Mouse (Mus musculus) fat pad, adult 2 months (tissue): ENCODE measurements around the gene M1ap.

Experiments
- DNase-seq: peaks from one replicate; pipeline ENCODE4 v3.0.0-alpha.2; 2011; ENCODE audit warnings: low read depth, low spot score; ENCODE audit errors: extremely low read depth

M1ap gene

GRCm38 (mm10) chr6:83033249-83034185 lies 86.8 kb downstream of the M1ap start, which contains the start of the genes Dok1 and Loxl3:
Gene Dok1, minus strand, starts transcription at chr6:83033471.
Gene Loxl3, plus strand, starts transcription at chr6:83034173.
- no peak for DNase-seq

- no peak for DNase-seq
Measured at GRCm38 (mm10) chr6:83034463-83035055, 87.9 kb downstream of the M1ap start.

GRCm38 (mm10) chr6:83037188-83037587 lies 90.5 kb downstream of the M1ap start:
- no peak for DNase-seq

GRCm38 (mm10) chr6:83038496-83039012 lies 91.9 kb downstream of the M1ap start:
- no peak for DNase-seq

GRCm38 (mm10) chr6:83040601-83041000 lies 93.9 kb downstream of the M1ap start:
- no peak for DNase-seq

- DNase-seq: no peak
Measured at GRCm38 (mm10) chr6:83043561-83043960, 96.9 kb downstream of the M1ap start.

- DNase-seq: no peak
Measured at GRCm38 (mm10) chr6:83043993-83044392, 97.3 kb downstream of the M1ap start.

GRCm38 (mm10) chr6:83044742-83045141 lies 98.0 kb downstream of the M1ap start:
- no peak for DNase-seq

GRCm38 (mm10) chr6:83049367-83049766 lies 102.7 kb downstream of the M1ap start:
- no peak for DNase-seq

- DNase-seq: no peak
Measured at GRCm38 (mm10) chr6:83053136-83053960, 106.6 kb downstream of the M1ap start.

GRCm38 (mm10) chr6:83054074-83054851 lies 107.6 kb downstream of the M1ap start, which contains the start of gene Aup1:
Gene Aup1, plus strand, starts transcription at chr6:83054521.
- peak; percentile 59 for DNase-seq

GRCm38 (mm10) chr6:83054871-83055431 lies 108.2 kb downstream of the M1ap start, which contains the start of gene Htra2:
Gene Htra2, minus strand, starts transcription at chr6:83055273.
- no peak for DNase-seq

GRCm38 (mm10) chr6:83057790-83058189 lies 111.1 kb downstream of the M1ap start, which contains the start of gene Dqx1:
Gene Dqx1, plus strand, starts transcription at chr6:83057844.
- no peak for DNase-seq

- no peak for DNase-seq
Measured at GRCm38 (mm10) chr6:83058725-83059124, 112.0 kb downstream of the M1ap start.

GRCm38 (mm10) chr6:83065995-83066394 lies 119.3 kb downstream of the M1ap start:
- no peak for DNase-seq

- DNase-seq: no peak
Measured at GRCm38 (mm10) chr6:83066441-83066840, 119.7 kb downstream of the M1ap start.

- DNase-seq: no peak
Measured at GRCm38 (mm10) chr6:83068221-83068620, 121.5 kb downstream of the M1ap start.

GRCm38 (mm10) chr6:83068706-83069487 lies 122.2 kb downstream of the M1ap start:
- DNase-seq: no peak
